Mouse (Mus musculus) CD4-positive, CD25-positive, alpha-beta regulatory T cell, adult 4 months (primary cell): ENCODE results near the gene Gal3st2c. TPM values are rescaled to one million over a fixed set of nuclear protein-coding genes. Genes with fewer than 3 reads are reported as not detected.
"Not testable (repeated sequence)": the region's sequence is repeated elsewhere in the genome, so short reads cannot be mapped to it uniquely, and the experiment has no call there.

Source experiments
- ATAC-seq: one replicate; pipeline ENCODE4 v1.8.0; 2017
- polyA plus RNA-seq, 2 experiments: library from polyadenylated mRNA; unstranded; fragments of 100-300 nt; shearing (Covaris generic); gene quantifications; one replicate each; pipeline ENCODE4 v1.2.1; 2017

The Gal3st2c gene
- polyA plus RNA-seq, 2 experiments from 2014 or later, result 0.08 TPM; not detected in 1

GRCm38 (mm10) chr1:94051104-94051503 lies 60.8 kb downstream of the Gal3st2c start:
- ATAC-seq, result no peak

GRCm38 (mm10) chr1:94052373-94052772 lies 62.1 kb downstream of the Gal3st2c start, which contains the start of gene Pdcd1:
Gene Pdcd1, minus strand, starts transcription at chr1:94052553.
- ATAC-seq, result peak; percentile 64

- ATAC-seq, result peak; percentile 55
These were observed 63.4 kb downstream of the Gal3st2c start for GRCm38 (mm10) chr1:94053530-94054216.

GRCm38 (mm10) chr1:94054481-94054880 lies 64.2 kb downstream of the Gal3st2c start:
- ATAC-seq, result no peak

GRCm38 (mm10) chr1:94055966-94056365 lies 65.7 kb downstream of the Gal3st2c start:
- ATAC-seq, result peak; percentile 27

GRCm38 (mm10) chr1:94057401-94057800 lies 67.1 kb downstream of the Gal3st2c start:
- no peak for ATAC-seq

- ATAC-seq, result not testable (repeated sequence)
These were observed 68.0 kb downstream of the Gal3st2c start for GRCm38 (mm10) chr1:94058281-94058680.

Other genes starting within 250 kb of the Gal3st2c start
- gene Atg4b, start 239.0 kb upstream of the Gal3st2c start, polyA plus RNA-seq, result 100 to 1,000 TPM in 1 of 2 experiments, 10 to 100 TPM in 1; 87.1 to 104 TPM
- 10 to 100 TPM; 14.1 to 24.8 TPM for gene Thap4, start 235.6 kb upstream of the Gal3st2c start, polyA plus RNA-seq
- gene Dtymk, start 188.6 kb upstream of the Gal3st2c start, polyA plus RNA-seq, result 100 to 1,000 TPM; 120 to 147 TPM
- 10 to 100 TPM; 25.4 to 36.9 TPM for gene Ing5, start 186.5 kb upstream of the Gal3st2c start, polyA plus RNA-seq
- gene D2hgdh, start 165.6 kb upstream of the Gal3st2c start, polyA plus RNA-seq, result 10 to 100 TPM; 24.5 to 37.2 TPM
- not detected for gene Gal3st2, start 129.2 kb upstream of the Gal3st2c start, polyA plus RNA-seq
- not detected for gene Gal3st2b, start 72.2 kb upstream of the Gal3st2c start, polyA plus RNA-seq
- gene Neu4, start 29.9 kb downstream of the Gal3st2c start, polyA plus RNA-seq, result not detected
- gene Pdcd1, start 62.0 kb downstream of the Gal3st2c start, polyA plus RNA-seq, result 100 to 1,000 TPM; 188 to 330 TPM